Mouse (Mus musculus): ENCODE measurements around the gene Babam1.

- TF ChIP-seq CTCF (IDR thresholded peaks at IDR 0.05; ENCODE audit: control insufficient read depth, insufficient read depth, low read length), result no peak
- no peak for TF ChIP-seq POLR2A (IDR thresholded peaks at IDR 0.05; ENCODE audit: borderline replicate concordance, control insufficient read depth, low read depth, low read length)
Observed at GRCm38 (mm10) chr8:71372427-71372826, 24.2 kb upstream of the Babam1 start.
